Mouse (Mus musculus) liver, adult 2 months (tissue): Measurements from ENCODE around the gene Ltb.

Experiments used
- CTCF ChIP-seq: fragments of 200-500 bp; IDR thresholded peaks from 2 replicates; pipeline ENCODE4 v1.5.1; 2011; ENCODE audit warnings: low read depth, low read length, control low read depth
- POLR2A ChIP-seq: fragments of 200-500 bp; IDR thresholded peaks from 2 replicates; pipeline ENCODE4 v1.6.1; 2011; ENCODE audit warnings: low read length, control low read depth; ENCODE audit not compliant: insufficient read depth; ENCODE audit errors: extremely low read depth

DNA sequence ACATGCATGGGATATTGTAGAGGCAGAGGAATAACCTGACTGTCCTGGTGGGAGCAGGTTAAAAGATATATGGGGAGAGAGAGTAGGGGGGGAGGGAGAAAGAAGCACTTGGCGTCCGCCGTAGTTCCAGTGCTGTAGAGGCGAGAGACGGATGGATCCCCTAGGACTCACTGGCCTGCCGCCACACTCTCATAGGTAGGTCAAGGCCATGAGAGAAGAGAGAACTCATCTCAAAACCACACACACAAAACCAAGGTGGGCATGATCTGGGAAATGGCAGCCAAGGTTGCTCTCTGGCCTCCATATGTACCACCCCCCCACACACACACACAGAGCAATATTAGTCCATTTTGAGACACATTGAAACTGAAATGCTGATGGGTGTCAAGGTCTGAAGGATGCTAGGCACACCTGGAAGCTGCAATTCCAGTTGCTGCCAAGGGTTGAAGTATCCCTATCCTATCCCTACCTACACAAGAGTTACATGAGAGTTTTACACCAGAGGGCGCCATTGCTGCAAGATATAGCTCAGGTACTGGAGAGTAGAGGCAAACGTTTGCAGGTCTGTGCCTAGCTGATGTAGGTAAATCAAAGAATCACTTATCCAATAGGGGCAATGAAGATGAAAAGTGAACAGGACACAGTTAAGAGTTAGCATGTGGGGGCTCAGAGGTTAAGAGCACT, 27.7 kb upstream of the Ltb start:
- no peak for TF ChIP-seq POLR2A
- TF ChIP-seq CTCF: peak; percentile 50; the same call in 1 of the 2 replicates
